Mouse (Mus musculus): Measurements from ENCODE around the gene Traf4. TPM values are rescaled to one million over a fixed set of nuclear protein-coding genes. Genes with fewer than 3 reads are reported as not detected.

The Traf4 gene
- total and polyA plus RNA-seq, 3 experiments, result 34.4 to 42.0 TPM; not detected in 1

DNA sequence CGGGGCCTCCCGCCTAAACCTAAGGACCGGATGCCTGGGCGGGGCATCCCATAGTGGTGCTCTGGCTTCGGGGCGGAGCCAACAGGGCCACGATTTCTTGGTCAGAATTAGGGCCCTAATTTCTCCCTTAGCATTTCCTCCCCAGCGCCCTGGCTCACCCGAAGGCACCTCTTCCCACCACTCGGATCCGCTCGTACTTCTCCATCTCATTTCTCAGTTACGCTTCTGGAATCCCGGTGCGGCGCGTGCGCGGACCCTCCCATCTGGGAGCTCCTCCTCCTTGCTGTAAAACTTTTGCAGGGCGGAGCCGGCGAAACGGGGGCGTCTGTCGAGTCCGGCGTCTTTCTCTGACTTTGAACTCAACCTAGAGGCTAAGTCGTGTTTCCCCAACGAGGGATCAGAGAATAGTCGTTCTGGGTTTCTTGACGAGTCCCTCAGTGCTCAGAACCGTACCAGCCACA is 11.0 kb upstream of the Traf4 start, which contains the start of the genes Nek8 and Tlcd1:
Gene Nek8, minus strand, starts transcription at position 274 of the 461 bp plus-strand sequence.
Gene Tlcd1, plus strand, starts transcription at position 310 of the 461 bp plus-strand sequence.
- H3K4me1 ChIP-seq (ENCODE audit: control insufficient read depth in 1 of 2, insufficient read depth in 2 of 2, low read length in 2 of 2), result peaks cover 0 to 16% of the 10 kb centered on the region in 2 experiments; a peak in 1 of 4 replicates

DNA sequence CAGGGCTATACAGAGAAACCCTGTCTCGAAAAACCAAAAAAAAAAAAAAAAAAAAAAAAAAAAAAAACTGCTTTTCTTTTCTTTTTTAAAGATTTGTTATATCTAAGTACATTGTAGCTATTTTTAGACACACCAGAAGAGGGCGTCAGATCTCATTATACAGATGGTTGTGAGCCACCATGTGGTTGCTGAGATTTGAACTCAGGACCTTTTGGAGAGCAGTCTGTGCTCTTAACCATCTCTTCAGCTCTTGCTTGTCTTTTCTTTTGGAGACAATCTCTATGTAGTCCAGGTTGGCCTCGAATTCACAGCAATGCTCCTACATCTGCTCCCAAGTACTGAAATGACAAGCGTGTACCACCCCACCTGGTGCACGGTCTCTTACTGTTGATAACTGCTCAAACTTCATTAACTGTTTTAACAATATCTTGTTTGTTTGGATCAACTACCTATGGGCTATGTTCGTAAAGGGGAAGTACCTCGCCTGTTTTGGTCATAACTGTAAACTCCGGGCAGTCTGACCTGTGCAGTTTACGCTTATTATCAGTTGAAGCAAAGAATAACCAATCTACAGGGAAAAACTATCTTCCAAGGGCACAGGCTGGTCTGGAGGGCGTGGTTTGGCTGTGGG is 10.5 kb upstream of the Traf4 start:
- H3K9ac ChIP-seq (ENCODE audit: control insufficient read depth, low read depth, low read length, poor library complexity, severe bottlenecking), result peak overlapping the region; percentile 10; the same call in 1 of the 2 replicates
- peak overlapping the region; percentile 59 for H3K27ac ChIP-seq (ENCODE audit: control insufficient read depth, low read depth, low read length)
- peaks cover 0 to 19% of the 10 kb centered on the region in 2 experiments; a peak in 3 of 4 replicates for H3K36me3 ChIP-seq (ENCODE audit: control insufficient read depth in 1 of 2, insufficient read depth in 2 of 2, low read length in 2 of 2)
- no peaks in the 10 kb centered on the region for H3K27me3 ChIP-seq (ENCODE audit: control insufficient read depth in 1 of 2, insufficient read depth in 2 of 2, low read length in 2 of 2)
- H3K4me1 ChIP-seq (ENCODE audit: control insufficient read depth in 1 of 2, insufficient read depth in 2 of 2, low read length in 2 of 2), result peaks cover 0 to 11% of the 10 kb centered on the region in 2 experiments; a peak in 1 of 4 replicates
- H3K4me3 ChIP-seq (ENCODE audit: control insufficient read depth in 1 of 2, insufficient read depth in 1 of 2, low read depth in 2 of 2, low read length in 2 of 2), result peak overlapping the region; percentile 60 to 67
- no peaks in the 10 kb centered on the region for H3K9me3 ChIP-seq (replicated peaks; ENCODE audit: insufficient read depth, low read length)
- DNase-seq (ENCODE audit: low read depth, low spot score), result peak; percentile 98
- H3K79me2 ChIP-seq (ENCODE audit: control insufficient read depth, insufficient read depth, low read length, poor library complexity), result peaks cover 8% of the 10 kb centered on the region
- TF ChIP-seq MYC (IDR thresholded peaks at IDR 0.05; ENCODE audit: low read depth, low read length), result peak; percentile 90
- peak; percentile 60; the same call in 1 of the 2 replicates for TF ChIP-seq MXI1 (IDR thresholded peaks at IDR 0.05; ENCODE audit: low read depth, low read length)
- 0 out of 2 replicates have a peak, but pooled peaks have one; percentile 73 for TF ChIP-seq CHD1 (IDR thresholded peaks at IDR 0.05; ENCODE audit: low read depth, low read length)
- TF ChIP-seq ETS1 (IDR thresholded peaks at IDR 0.05; ENCODE audit: low read depth, low read length), result 0 out of 2 replicates have a peak, but pooled peaks have one; percentile 5
- TF ChIP-seq GATA1 (IDR thresholded peaks at IDR 0.05; ENCODE audit: low read depth, low read length), result 0 out of 2 replicates have a peak, but pooled peaks have one; percentile 11
- 0 out of 4 replicates have a peak, but pooled peaks of 1 of the 2 experiments have one; percentile 52 for TF ChIP-seq EP300 (IDR thresholded peaks at IDR 0.05; ENCODE audit: low read depth in 1 of 2, low read length in 2 of 2)
- TF ChIP-seq SMC3 (IDR thresholded peaks at IDR 0.05; ENCODE audit: low read depth, low read length), result no peak; the same call in 1 of the 2 replicates
- TF ChIP-seq MEF2A (IDR thresholded peaks at IDR 0.05; ENCODE audit: extremely low read depth, insufficient replicate concordance, low read depth, low read length, poor library complexity, severe bottlenecking), result peak; percentile 88; the same call in 1 of the 2 replicates
- no peak for TF ChIP-seq TBP (IDR thresholded peaks at IDR 0.05; ENCODE audit: low read depth, low read length)
- no peak for TF ChIP-seq TAL1 (IDR thresholded peaks at IDR 0.05; ENCODE audit: low read length)
- no peak for TF ChIP-seq MAZ (IDR thresholded peaks at IDR 0.05; ENCODE audit: low read depth, low read length)
- no peak for TF ChIP-seq POLR2A (IDR thresholded peaks at IDR 0.05; ENCODE audit: control insufficient read depth in 1 of 2, insufficient read depth in 1 of 2, low read depth in 1 of 2, low read length in 2 of 2, poor library complexity in 1 of 2)
- peak in 2 of 3 experiments; percentile 37 to 55; a peak in 4 of 6 replicates for TF ChIP-seq CTCF (IDR thresholded peaks at IDR 0.05 in 2 of 3, conservative IDR thresholded peaks at IDR 0.05 in 1 of 3; ENCODE audit: control insufficient read depth in 1 of 3, insufficient read depth in 1 of 3, low read depth in 2 of 3, low read length in 3 of 3, poor library complexity in 1 of 3, severe bottlenecking in 1 of 3)
- no peak for TF ChIP-seq UBTF (IDR thresholded peaks at IDR 0.05; ENCODE audit: borderline replicate concordance, insufficient read depth, low read depth, low read length)

More for the DNA sequence above, 11.0 kb upstream of the Traf4 start, which contains the start of the genes Nek8 and Tlcd1:
- Histone ChIP-seq H3K9me3 (replicated peaks; ENCODE audit: insufficient read depth, low read length) (no peaks in the 10 kb centered on the region), H3K27me3 (ENCODE audit: control insufficient read depth in 1 of 2, insufficient read depth in 2 of 2, low read length in 2 of 2) (no peaks in the 10 kb centered on the region), H3K36me3 (ENCODE audit: control insufficient read depth in 1 of 2, insufficient read depth in 2 of 2, low read length in 2 of 2) (peaks cover under 1 to 24% of the 10 kb centered on the region in 2 experiments), H3K79me2 (ENCODE audit: control insufficient read depth, insufficient read depth, low read length, poor library complexity) (peaks cover 12% of the 10 kb centered on the region), H3K4me3 (ENCODE audit: control insufficient read depth in 1 of 2, insufficient read depth in 1 of 2, low read depth in 2 of 2, low read length in 2 of 2) (peak within 1 kb of the TSS; percentile 60 to 67), H3K27ac (ENCODE audit: control insufficient read depth, low read depth, low read length) (peak within 1 kb of the TSS; percentile 83), H3K9ac (ENCODE audit: control insufficient read depth, low read depth, low read length, poor library complexity, severe bottlenecking) (peak within 1 kb of the TSS; percentile 92)
- TF ChIP-seq GATA1 (IDR thresholded peaks at IDR 0.05; ENCODE audit: low read depth, low read length), result no peak
- no peak for TF ChIP-seq MYB (IDR thresholded peaks at IDR 0.05; ENCODE audit: low read depth, low read length)
- TF ChIP-seq TBP (IDR thresholded peaks at IDR 0.05; ENCODE audit: low read depth, low read length), result peak; percentile 57; the same call in 1 of the 2 replicates
- TF ChIP-seq USF1 (IDR thresholded peaks at IDR 0.05; ENCODE audit: low read depth, low read length), result no peak
- TF ChIP-seq EP300 (IDR thresholded peaks at IDR 0.05; ENCODE audit: low read depth in 1 of 2, low read length in 2 of 2), result no peak
- TF ChIP-seq USF2 (IDR thresholded peaks at IDR 0.05; ENCODE audit: borderline replicate concordance in 1 of 2, insufficient read depth in 1 of 2, low read depth in 1 of 2, low read length in 2 of 2), result no peak
- TF ChIP-seq E2F4 (IDR thresholded peaks at IDR 0.05; ENCODE audit: borderline replicate concordance, low read depth, low read length), result no peak
- TF ChIP-seq CHD1 (IDR thresholded peaks at IDR 0.05; ENCODE audit: low read depth, low read length), result no peak
- no peak for TF ChIP-seq ZKSCAN1 (IDR thresholded peaks at IDR 0.05; ENCODE audit: low read depth, low read length)
- TF ChIP-seq UBTF (IDR thresholded peaks at IDR 0.05; ENCODE audit: borderline replicate concordance, insufficient read depth, low read depth, low read length), result no peak
- TF ChIP-seq SMC3 (IDR thresholded peaks at IDR 0.05; ENCODE audit: low read depth, low read length), result no peak
- TF ChIP-seq MXI1 (IDR thresholded peaks at IDR 0.05; ENCODE audit: low read depth, low read length), result peak; percentile 16; the same call in 1 of the 2 replicates
- no peak for TF ChIP-seq CTCF (IDR thresholded peaks at IDR 0.05 in 2 of 3, conservative IDR thresholded peaks at IDR 0.05 in 1 of 3; ENCODE audit: control insufficient read depth in 1 of 3, insufficient read depth in 1 of 3, low read depth in 2 of 3, low read length in 3 of 3, poor library complexity in 1 of 3, severe bottlenecking in 1 of 3)
- no peak for TF ChIP-seq MAZ (IDR thresholded peaks at IDR 0.05; ENCODE audit: low read depth, low read length)
- TF ChIP-seq ZMIZ1 (IDR thresholded peaks at IDR 0.05; ENCODE audit: low read depth, low read length), result no peak; the same call in 1 of the 2 replicates
- peak; percentile 27; the same call in 1 of the 2 replicates for TF ChIP-seq TCF12 (IDR thresholded peaks at IDR 0.05; ENCODE audit: low read depth, low read length)
- peak; percentile 35; the same call in 1 of the 2 replicates for TF ChIP-seq BHLHE40 (IDR thresholded peaks at IDR 0.05; ENCODE audit: borderline replicate concordance, low read depth, low read length)
- TF ChIP-seq ZC3H11A (IDR thresholded peaks at IDR 0.05; ENCODE audit: low read depth, low read length), result no peak
- TF ChIP-seq RCOR1 (IDR thresholded peaks at IDR 0.05; ENCODE audit: low read depth, low read length), result 0 out of 2 replicates have a peak, but pooled peaks have one; percentile 5
- 0 out of 2 replicates have a peak, but pooled peaks have one; percentile 39 for TF ChIP-seq ELF1 (IDR thresholded peaks at IDR 0.05; ENCODE audit: low read depth, low read length)
- no peak for TF ChIP-seq ZNF384 (IDR thresholded peaks at IDR 0.05; ENCODE audit: low read depth, low read length)
- TF ChIP-seq JUND (IDR thresholded peaks at IDR 0.05; ENCODE audit: low read depth, low read length), result no peak
- peak; percentile 78 for TF ChIP-seq NELFE (IDR thresholded peaks at IDR 0.05; ENCODE audit: low read depth, low read length)
- peak; percentile 81 for TF ChIP-seq SIN3A (IDR thresholded peaks at IDR 0.05; ENCODE audit: low read length)
- no peak for TF ChIP-seq POLR2AphosphoS5 (IDR thresholded peaks at IDR 0.05; ENCODE audit: borderline replicate concordance, low read depth, low read length)
- TF ChIP-seq ETS1 (IDR thresholded peaks at IDR 0.05; ENCODE audit: low read depth, low read length), result no peak
- no peak for TF ChIP-seq MEF2A (IDR thresholded peaks at IDR 0.05; ENCODE audit: extremely low read depth, insufficient replicate concordance, low read depth, low read length, poor library complexity, severe bottlenecking)
- TF ChIP-seq TAL1 (IDR thresholded peaks at IDR 0.05; ENCODE audit: low read length), result no peak
- TF ChIP-seq MAX (IDR thresholded peaks at IDR 0.05; ENCODE audit: low read length), result no peak
- TF ChIP-seq POLR2AphosphoS2 (IDR thresholded peaks at IDR 0.05; ENCODE audit: low read length), result peak; percentile 80
- peak; percentile 82 for TF ChIP-seq NRF1 (IDR thresholded peaks at IDR 0.05; ENCODE audit: insufficient read depth, low read depth, low read length, poor library complexity, severe bottlenecking)
- peak; percentile 70 for TF ChIP-seq HCFC1 (IDR thresholded peaks at IDR 0.05; ENCODE audit: low read depth, low read length)
- TF ChIP-seq POLR2A (IDR thresholded peaks at IDR 0.05; ENCODE audit: control insufficient read depth in 1 of 2, insufficient read depth in 1 of 2, low read depth in 1 of 2, low read length in 2 of 2, poor library complexity in 1 of 2), result peak; percentile 72 to 82; a peak in 3 of 4 replicates
- TF ChIP-seq CHD2 (IDR thresholded peaks at IDR 0.05; ENCODE audit: low read length), result no peak
- no peak for TF ChIP-seq GABPA (IDR thresholded peaks at IDR 0.05; ENCODE audit: low read depth, low read length)
- no peak for TF ChIP-seq KAT2A (conservative IDR thresholded peaks at IDR 0.05; ENCODE audit: low read depth, low read length)
- DNase-seq (ENCODE audit: low read depth, low spot score), result peak; percentile 97
